Mouse (Mus musculus): ENCODE measurements around the gene Rnf32.

The Rnf32 gene

DNA sequence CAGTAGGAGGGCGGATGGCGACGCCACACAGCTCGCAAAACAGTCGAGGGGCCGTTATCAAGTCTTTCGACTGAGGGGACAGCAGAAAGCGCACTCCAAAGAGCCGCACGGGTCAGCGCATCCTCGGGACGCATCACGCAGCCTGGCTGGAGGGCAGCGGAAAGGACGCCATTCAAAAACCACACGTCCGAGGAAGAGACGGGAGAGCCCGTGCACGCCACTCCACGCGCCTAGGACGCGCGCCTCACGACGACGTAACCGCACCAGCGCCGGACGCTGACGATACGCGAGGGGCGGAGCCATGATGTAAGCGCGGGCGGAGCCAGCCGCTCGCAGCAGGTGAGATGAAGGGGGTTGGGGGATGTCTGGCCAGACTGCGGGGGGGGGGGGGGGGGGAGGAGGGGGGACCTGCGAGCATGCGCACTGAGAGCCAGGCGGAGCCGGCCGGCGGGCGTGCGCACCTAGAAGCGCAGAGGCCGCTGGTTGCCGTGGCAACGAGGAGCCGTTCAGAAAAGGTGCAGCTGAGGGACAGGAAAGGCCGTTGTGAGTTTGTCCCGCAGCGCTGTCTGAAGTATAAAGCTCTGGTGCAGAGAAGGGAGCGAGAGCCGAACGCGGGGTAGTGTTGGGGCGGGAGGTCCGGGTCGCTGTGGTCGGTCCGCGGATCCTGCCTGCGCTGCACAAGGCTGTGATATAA lies at the start of gene Rnf32:
Gene Rnf32, plus strand, starts transcription at position 423 of the 694 bp plus-strand sequence.
- peak; percentile 63 for DNase-seq (ENCODE audit: low spot score)

DNA sequence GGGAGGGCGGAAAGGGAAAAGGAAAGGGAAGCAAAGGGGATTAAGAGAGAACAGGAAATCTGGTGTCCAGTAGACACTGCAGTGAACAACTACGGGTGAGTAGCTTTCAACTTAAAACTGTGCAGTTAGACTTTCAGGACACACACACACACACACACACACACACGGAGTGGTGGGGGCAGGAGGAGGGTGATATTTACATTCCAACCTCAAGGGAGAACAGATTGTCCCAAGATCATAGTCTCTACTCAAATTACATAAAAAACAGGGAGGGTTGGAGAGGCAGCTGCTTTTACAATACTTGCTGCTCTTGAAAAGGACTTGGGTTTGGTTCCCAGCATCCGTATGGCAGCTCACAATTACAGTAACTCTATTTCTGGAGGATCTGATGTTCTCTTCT lies 45.6 kb upstream of the Rnf32 start:
- DNase-seq (ENCODE audit: low spot score): no peak

DNA sequence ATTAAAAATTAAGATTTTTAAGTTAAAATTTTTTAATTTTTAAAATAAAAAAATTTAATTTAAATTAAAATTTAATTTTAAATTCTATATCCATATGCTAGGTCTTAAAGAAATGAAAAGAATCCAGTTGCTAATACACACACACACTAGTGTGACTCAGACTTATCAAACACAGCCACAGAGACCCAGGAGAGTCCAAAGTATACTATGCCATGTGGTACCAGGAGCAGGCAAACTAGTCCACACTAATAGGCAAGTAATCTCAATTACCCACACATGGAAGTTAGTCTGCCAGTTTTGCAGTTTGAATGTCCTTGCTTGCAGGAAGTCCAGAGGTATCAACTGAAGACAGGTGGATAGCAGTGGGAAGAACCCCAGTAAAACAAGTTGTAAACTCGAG lies 35.9 kb upstream of the Rnf32 start:
- no peak for DNase-seq (ENCODE audit: low spot score)

DNA sequence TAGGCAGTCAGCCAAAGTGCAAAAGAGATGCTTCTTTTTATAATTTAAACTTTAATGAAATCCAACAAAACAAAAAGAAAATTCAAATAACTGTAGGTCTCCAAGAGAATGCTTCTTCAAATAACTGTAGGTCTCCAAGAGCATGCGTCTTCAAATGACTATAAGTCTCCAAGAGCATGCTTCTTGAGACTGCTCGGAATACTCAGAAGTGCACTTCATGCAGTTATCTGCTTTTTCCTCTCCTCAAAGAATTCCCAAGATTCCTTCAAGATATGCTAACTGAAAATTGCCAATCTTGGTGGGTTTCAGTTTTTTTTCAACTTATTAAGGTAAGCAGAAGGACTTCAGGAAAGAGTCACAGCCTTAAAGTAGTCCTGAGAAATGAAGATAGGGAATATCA lies 28.8 kb upstream of the Rnf32 start:
- DNase-seq (ENCODE audit: low spot score): no peak

DNA sequence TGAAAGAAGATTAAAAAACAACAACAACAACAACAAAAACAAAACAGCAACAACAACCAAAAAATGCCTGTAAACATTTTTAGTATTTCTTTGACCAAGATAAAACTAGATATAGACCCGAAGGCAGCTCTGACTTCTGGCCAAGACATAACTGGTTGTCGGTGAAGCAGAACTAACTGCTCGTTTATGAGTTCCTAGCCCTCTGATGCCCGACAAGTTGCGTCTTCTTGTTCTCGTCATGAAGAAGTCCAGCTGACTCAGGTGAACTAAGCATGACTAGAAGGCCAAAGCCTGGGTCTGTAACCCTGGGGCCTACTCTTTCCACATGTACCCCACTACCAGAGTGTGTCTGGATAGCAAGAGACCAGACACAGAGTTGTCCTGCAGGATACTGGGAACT lies 25.6 kb upstream of the Rnf32 start:
- no peak for DNase-seq (ENCODE audit: low spot score)

DNA sequence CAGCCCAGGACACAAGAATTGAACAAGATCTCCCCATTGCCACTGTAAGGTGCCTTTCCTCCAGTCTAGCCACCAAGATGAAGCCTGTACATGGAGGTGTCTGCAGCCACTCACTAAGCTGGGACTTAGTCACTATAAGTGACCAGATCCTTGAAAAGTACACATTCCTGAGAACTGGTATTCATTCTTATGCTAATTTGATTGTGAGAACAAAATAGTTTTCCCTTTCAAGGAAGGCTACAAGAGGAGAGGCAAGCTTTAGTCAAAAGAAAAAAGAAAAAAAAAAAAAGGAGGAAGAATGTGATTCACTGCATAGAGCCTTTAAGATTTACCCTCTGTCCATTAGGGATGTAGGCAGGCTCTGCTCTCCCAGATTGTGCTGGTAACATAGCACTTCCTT lies 24.6 kb upstream of the Rnf32 start:
- no peak for DNase-seq (ENCODE audit: low spot score)

DNA sequence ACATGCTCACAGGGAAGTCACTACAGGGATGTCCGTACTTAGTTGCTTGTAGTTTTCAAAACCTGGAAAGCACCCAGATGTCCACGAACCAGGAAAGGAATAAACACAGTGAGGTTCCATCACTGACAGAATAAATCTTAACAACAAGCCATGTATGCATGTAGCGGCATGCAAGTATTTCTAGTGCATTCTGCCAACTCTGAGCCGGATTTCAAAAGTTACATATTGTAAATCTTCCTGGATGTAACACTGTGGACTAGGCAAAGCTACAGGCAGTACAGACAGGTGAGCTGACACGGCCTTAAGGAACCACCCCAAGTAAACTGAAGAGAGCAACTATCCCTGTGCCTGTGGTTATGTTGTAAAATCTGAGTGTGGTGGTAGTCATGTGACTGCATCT lies 9.0 kb upstream of the Rnf32 start:
- no peak for DNase-seq (ENCODE audit: low spot score)

DNA sequence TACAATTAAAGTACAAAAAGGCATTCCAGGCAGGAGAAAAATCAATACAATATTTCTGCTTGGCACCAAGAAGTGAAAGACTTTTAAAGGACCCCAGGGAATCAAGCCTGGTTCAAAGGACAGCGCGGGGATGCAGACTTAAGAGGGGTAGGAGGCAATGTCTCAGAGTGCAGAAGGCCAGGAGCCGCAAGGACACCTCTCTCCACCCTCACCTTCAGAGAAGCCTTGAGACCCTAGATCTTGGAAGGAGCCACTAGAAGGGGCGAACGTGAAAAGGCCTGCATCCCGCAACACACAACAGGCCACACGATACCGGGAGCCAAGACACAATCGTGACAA lies 592 bp upstream of the Rnf32 start:
- peak; percentile 3 for DNase-seq (ENCODE audit: low spot score)

DNA sequence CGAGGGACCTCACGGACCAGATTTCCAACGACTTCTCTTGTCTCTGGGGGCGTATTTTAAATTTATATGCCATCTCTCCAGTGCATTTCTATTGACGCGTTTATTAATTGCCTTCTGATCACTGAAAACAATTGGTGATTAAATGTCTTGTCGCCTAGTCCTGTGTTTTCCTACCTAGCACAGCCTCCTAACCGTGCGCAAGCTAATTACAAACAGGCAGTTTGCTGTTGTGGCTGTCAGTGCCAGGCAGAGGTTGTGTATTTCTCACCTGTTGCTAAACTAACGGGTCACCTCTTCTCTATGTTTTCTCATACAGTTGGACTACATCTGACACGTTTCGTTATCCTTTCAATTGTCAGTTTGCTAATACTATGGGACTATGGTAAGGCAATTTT lies 469 bp downstream of the Rnf32 start:
- DNase-seq (ENCODE audit: low spot score): no peak

DNA sequence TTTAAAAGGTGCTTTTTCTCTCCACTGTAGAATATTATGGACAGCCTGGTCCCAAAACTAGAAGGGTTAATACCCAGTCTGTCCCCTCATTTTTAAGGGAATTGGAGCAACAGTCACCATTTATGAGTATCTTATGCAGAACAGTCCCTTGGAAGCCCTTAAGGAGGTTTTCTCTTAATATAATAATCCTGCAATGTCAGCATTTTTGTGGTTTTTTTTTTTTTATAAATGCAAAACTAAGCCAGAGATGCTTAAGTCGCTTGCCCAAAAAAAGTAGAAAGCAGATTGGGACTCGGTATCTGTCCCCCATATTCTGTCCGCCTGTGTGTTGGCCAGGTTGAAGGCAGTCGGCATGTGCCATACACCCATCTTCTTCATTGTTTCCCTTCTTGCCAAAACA lies 1.4 kb downstream of the Rnf32 start:
- no peak for DNase-seq (ENCODE audit: low spot score)

DNA sequence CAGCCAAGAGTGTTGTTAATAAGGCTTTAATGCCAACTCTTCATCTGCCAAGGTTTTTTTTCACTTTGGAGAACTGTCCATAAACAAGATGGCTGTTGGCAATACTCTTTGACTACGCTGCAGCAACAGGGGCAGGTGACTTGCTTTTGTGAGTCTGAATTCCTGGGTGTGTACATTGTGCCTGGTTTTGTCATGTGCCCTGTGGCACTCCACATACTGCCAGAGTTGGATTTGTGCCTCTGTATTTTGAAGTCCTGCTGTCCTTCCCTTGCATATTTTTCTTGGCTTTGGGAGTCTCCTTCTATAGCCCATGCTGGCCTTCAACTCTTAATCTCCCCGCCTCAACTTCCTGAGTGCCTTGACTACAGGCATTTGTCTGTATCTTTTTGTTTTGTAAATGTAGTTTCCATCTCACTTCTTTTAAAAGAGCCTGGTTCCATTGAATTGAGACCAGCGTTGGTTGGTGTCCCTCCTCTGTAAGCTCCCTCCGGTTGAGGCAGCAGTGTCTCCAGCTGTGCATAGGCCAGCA lies 3.2 kb downstream of the Rnf32 start:
- DNase-seq (ENCODE audit: low spot score): no peak

DNA sequence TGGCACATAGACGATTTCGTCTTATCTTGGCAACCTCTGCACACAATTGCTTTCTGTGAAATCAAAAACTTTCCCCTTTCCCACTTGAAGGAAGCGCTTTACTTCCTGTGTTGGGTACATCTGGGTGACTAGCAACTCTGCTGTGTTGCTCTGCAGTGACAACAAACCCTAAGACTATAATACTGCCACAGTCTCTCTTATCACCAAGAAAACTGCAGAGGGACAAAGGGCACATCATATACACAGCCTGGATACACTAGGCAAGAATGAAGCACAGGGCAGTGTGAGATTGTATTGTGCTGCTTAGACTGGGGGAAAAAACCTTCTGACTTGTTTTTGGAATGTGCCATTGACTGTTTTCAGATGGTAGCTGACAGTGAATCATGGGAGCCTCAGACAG lies 4.1 kb downstream of the Rnf32 start:
- DNase-seq (ENCODE audit: low spot score): no peak

DNA sequence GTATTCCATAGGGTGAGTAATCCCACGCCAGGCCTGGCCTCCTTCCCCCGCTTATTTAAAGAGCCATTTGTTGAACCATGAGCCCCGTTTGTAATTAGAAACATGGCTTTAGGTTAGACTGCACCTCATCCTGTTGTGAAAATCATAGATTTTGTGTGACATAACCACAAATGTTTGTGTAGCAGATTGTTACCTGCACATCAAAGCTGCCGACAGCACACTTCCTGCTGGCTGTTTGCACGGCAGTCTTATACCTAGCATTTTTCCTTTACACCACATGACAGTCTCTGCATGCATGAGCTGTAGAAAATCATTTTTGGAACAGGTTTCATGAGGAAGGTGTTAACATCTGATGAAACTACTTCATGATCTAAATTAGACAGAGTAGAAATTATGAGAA lies 9.9 kb downstream of the Rnf32 start:
- no peak for DNase-seq (ENCODE audit: low spot score)

DNA sequence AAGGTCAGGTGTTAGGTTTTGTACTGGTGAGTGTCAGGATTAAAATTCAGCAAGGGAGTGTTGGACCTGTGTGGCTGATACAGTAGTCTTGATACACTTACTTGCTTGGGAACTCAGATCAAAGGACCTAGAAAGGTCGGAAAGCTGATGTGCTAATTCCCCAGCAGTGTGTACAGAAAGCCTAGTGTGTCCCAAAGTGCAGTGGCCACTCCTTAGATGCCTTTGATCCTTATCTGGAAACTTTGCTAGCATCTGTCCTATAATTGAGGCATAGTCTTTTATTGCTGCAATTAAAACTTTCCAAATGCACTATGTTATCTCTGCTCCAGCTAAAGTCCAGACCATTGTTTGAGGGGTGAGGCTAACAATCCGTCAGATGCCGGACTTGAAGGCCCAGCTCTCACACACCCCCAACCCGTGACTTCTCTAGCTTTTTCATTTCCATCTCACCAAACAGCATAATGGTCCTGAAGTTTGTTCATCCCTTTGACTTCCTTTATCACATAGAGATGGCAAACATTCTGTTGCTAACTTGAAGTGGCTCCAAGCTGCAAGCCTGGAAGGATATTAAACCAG lies 16.3 kb downstream of the Rnf32 start:
- DNase-seq (ENCODE audit: low spot score): no peak

DNA sequence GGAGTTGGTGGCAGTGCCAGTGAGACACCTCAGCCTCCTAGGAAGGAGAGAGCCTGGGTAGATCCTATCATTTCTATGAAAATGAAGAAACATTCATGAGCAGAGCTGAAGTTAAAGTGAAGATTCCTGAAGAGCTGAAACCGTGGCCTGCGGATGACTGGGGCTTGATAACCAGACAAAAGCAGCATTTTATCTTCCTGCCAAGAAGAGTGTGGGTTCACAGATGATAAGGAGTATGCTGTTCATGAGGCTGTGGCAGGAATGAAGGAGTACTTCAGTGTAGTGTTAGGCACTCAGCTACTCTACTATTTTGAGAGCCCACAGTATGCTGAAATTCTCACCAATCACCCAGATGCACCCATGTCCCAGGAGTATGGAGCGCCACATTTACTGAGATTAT lies 22.2 kb downstream of the Rnf32 start:
- no peak for DNase-seq (ENCODE audit: low spot score)

DNA sequence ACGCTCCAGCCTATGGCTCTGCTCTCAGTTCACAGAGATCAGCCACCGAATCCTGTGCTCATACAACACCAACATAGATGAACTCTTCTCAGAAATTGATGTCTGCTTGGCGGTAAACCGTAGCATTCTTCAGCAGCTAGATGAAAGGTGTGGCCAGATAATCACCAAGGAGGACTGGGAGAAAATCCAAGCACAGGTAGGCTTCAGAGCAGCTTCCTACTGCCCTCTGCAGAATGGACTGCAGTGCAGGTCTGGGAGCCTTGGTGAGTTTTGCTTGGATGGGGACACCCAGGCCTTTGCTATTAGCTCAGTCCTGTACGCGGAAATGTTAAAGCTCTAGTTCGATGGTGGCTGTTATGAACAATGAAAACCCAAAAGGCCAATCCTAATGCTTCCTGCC lies 28.3 kb downstream of the Rnf32 start:
- no peak for DNase-seq (ENCODE audit: low spot score)

DNA sequence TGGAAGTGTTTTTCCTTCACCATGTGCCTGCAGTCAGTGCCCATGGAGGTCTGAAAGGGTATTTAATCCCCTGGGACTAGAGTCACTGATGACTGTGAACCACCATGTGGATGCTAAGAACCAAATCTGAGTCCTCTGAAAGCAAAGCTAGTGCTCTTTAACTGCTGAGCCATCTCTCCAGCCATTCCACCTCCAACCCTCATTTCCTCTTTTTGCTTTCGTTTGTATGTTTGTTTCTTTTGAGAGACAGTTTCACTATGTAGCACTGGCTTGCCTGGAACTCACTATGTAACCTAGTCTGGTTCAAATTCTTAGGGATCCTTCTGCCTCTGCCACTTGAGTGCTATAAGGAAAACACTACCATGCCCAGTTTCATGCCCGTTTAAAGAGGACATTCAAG lies 34.7 kb downstream of the Rnf32 start:
- DNase-seq (ENCODE audit: low spot score): no peak

DNA sequence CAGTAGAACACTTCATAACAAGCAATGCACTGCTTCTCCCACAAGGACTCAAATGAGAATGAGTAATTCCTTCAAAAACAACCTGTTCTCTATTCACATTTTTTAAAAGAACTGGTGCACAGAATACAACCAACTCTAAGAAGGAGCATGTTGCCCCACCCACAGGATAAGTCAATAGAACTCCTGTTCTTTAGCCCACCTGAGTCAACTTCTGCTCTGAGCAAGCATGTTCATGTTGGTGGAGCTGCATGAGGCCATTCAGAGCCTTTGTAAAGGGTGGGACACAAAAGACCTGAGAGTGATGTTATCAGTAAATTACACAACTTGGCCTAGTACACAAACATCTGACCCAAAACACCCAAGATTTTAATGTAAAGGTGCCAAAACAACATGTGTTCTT lies 42.6 kb downstream of the Rnf32 start:
- DNase-seq (ENCODE audit: low spot score): no peak

DNA sequence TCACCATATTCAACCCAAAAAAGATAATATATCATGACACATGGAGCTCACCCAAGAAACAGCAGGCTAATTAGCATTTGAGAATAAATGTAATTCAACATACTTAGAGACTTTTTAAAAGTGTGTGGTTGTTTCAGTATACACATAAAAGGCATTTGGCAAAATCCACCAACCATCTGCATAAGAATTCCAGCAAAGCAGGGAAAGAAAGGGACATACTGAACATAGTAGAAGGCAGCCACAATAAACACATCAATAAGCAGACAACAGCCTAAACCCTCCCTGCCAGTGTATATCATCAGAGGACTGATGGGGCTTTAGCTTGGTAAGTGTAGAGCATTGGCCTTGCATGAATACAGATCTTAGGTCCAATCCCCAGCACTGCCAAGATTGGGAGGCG lies 49.0 kb downstream of the Rnf32 start:
- no peak for DNase-seq (ENCODE audit: low spot score)

DNA sequence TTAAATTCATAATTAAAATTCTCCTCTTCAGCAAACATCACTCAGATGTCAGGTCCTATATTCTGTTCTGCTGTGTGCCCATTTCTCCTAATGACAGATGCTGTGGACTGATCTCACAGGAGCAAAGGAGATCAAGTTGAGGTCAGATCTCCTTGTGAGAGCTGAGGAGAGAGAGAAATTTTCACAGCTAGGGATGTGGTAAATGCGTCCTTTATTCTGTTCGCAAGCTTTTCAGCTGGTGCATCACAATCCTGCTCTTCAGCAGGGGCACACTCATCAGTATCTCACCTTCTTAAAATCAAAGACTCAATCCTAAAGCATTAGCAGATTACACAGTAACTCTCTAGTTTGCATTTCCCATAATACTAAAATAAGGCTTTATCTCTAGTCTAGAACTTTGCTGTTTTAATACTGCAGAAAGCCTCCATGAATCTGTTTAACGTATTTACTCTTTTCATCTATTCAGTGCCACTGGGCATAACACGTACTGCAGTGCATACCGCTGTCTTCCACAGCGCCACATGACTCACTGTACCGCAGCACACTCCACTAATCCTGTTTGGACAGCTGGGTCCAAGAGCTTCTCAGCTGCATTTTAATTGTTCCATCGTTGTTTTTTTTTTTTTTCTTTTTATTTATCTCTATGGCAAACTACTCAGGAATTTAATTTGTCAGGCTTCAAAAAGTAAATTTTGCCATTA lies 55.2 kb downstream of the Rnf32 start:
- DNase-seq (ENCODE audit: low spot score): no peak

DNA sequence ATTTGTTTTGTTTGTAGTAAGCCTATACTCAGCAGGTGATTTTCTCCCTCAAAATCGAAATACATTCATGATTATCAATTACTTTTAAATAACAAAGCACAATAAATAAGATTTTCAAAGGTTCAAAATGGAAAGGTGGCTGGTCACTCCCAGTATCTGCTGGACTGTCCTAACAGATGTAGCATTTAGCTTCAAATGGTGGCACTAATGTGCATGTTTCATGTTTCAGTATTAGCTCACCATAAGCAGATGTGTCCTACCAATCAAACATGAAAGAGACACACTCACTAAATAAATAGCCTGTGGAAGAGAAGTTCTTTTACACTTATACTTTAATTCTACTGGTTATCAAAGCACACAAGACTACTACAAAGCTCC lies 55.7 kb downstream of the Rnf32 start:
- DNase-seq (ENCODE audit: low spot score): no peak

DNA sequence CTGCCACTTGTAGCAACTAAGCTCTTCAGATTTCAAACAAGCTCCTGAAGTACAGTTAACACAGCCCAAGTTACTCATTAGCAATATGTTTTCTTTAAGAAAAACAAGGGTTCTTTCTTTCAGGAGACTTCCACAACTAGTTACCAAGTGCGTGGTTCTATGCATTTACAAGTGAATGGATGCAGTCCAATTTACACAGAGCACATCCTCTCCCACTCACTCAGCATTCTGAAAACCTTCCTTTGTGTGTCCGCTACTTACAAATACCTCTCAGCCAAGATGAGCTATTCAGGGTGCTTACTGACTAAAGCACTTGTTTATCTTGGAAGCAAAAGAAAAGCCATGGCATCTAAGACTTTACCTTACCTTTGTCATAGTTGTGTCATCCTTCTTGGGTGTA lies 58.1 kb downstream of the Rnf32 start:
- no peak for DNase-seq (ENCODE audit: low spot score)

DNA sequence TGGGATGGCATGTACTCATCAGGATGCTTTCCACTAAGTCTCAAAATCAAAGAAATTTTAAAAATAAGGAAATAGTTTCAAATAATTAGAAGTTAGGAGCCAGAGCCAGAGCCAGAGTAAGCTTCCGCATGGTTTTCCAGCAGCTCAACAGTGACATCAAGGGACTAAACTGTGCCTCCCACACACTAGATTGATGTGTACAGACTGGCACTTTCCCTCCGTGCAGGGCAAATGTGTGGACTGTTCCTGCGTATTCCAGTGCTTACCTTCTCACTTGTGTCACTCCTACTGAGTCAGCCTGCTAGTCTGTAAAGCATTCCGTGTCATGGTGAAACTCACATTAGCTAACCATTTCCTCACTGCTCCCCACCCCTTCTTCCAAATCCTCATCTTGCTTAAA lies 75.1 kb downstream of the Rnf32 start:
- DNase-seq (ENCODE audit: low spot score): no peak

DNA sequence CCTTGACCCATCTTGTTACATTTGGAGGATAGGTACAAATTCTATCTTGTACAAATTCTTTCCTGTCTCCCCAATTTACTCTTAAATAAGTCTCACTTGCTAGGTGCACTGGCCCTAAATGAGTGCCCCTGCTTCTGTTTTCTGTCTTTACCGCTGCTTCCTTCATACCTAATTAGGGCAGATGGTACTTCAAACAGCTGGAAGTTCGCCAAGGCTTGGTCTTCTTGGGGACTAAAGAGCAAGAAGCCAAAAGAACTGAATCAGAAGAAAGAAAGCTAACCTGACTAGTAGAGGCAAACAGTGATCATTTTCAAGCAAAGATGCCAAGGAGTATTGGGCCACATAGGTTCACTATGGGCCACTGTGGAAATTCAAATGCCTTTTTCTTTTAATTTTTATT lies 77.6 kb downstream of the Rnf32 start:
- no peak for DNase-seq (ENCODE audit: low spot score)
